In the genomic region with DNA sequence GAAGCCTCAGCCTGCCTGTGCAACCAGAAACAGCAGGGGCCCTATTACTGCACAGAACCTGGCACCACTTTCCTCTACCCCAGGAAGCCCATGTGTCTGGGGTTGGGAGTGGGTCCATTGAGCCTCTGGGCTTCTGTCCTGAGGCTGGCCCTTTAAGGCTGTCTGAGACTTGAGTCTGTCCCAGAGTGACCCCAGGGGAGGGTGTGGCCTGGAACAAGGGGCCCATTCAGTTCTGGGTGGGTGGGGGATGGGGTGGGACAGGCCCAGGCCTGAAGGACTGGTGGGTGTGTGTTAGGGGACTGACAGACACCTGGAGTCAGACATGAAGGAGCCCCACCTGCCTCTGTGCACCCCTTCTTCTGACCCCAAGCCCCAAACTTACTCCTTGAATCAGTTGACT, we compare ENCODE assay signal across 8 mouse cellular contexts. TPM values are rescaled to one million over a fixed set of nuclear protein-coding genes. Genes with fewer than 3 reads are reported as not detected.
DNase-seq lines count a peak whose midpoint lies in the region; ATAC-seq and TF ChIP-seq lines count a peak whose summit lies in the region.

No protein-coding gene starts in this region.

- no peaks in the 10 kb centered on the region for H3K27me3 ChIP-seq in neural tube, embryonic 11.5 days (ENCODE audit: control insufficient read depth, insufficient read depth, low read length)
- H3K27me3 ChIP-seq in heart, embryonic 10.5 days (ENCODE audit: insufficient read depth, poor library complexity, severe bottlenecking) = peaks cover 21% of the 10 kb centered on the region
- H3K27me3 ChIP-seq in limb, embryonic 10.5 days (ENCODE audit: low read depth, poor library complexity, severe bottlenecking) = no peaks in the 10 kb centered on the region; the same call in 1 of the 2 replicates

- no peaks in the 10 kb centered on the region for H3K9me3 ChIP-seq in neural tube, embryonic 11.5 days (ENCODE audit: control insufficient read depth, low read length)
- no peaks in the 10 kb centered on the region for H3K9me3 ChIP-seq in heart, embryonic 10.5 days
- no peaks in the 10 kb centered on the region for H3K9me3 ChIP-seq in limb, embryonic 10.5 days (replicated peaks)

- H3K36me3 ChIP-seq in neural tube, embryonic 11.5 days (ENCODE audit: control insufficient read depth, insufficient read depth, low read length) = no peaks in the 10 kb centered on the region
- peaks cover 1% of the 10 kb centered on the region; the same call in 1 of the 2 replicates for H3K36me3 ChIP-seq in heart, embryonic 10.5 days
- peaks cover 3% of the 10 kb centered on the region for H3K36me3 ChIP-seq in limb, embryonic 10.5 days

- TF ChIP-seq POLR2A in olfactory bulb, adult 2 months (IDR thresholded peaks at IDR 0.05; ENCODE audit: insufficient read depth, low read depth, low read length) = no peak

- DNase-seq in neural tube, embryonic 11.5 days (ENCODE audit: low spot score) = peak; percentile 72
- no peak for DNase-seq in neural tube, embryonic 10.5 days (ENCODE audit: extremely low spot score, low spot score)
- no peak for DNase-seq in heart, embryonic 10.5 days (ENCODE audit: low spot score)
- DNase-seq in limb, embryonic 10.5 days (ENCODE audit: low spot score) = peak; percentile 58
- no peak for DNase-seq in adrenal gland, postnatal 14 days
- DNase-seq in right cerebral cortex, postnatal 4 days = no peak
- DNase-seq in spleen, postnatal 36 days (ENCODE audit: low spot score in 2 of 2) = no peak

- TF ChIP-seq CTCF in olfactory bulb, adult 2 months (IDR thresholded peaks at IDR 0.05; ENCODE audit: insufficient read depth, low read depth, low read length) = no peak

- peaks cover 42% of the 10 kb centered on the region for H3K4me1 ChIP-seq in neural tube, embryonic 11.5 days (ENCODE audit: control insufficient read depth, insufficient read depth, low read length)
- H3K4me1 ChIP-seq in heart, embryonic 10.5 days = peaks cover 97% of the 10 kb centered on the region
- H3K4me1 ChIP-seq in limb, embryonic 10.5 days = peaks cover 99% of the 10 kb centered on the region
- peaks cover 96% of the 10 kb centered on the region for H3K4me1 ChIP-seq in olfactory bulb, adult 2 months (ENCODE audit: control insufficient read depth, insufficient read depth, low read length)

- H3K4me2 ChIP-seq in neural tube, embryonic 11.5 days (ENCODE audit: low read depth) = peak overlapping the region; percentile 5; the same call in 1 of the 2 replicates

- no peak for ATAC-seq in neural tube, embryonic 11.5 days (ENCODE audit: insufficient read depth, low FRiP score, low TSS enrichment)

- no peak overlapping the region for H3K9ac ChIP-seq in neural tube, embryonic 11.5 days (ENCODE audit: low read length)

- no peak overlapping the region for H3K4me3 ChIP-seq in neural tube, embryonic 11.5 days (ENCODE audit: low read depth, low read length)
- H3K4me3 ChIP-seq in heart, embryonic 10.5 days = no peak overlapping the region
- peak overlapping the region; percentile 34; the same call in 1 of the 2 replicates for H3K4me3 ChIP-seq in limb, embryonic 10.5 days
- H3K4me3 ChIP-seq in olfactory bulb, adult 2 months (ENCODE audit: insufficient read depth, low read depth, low read length) = no peak overlapping the region

- peak overlapping the region; percentile 23; the same call in 1 of the 2 replicates for H3K27ac ChIP-seq in neural tube, embryonic 11.5 days (ENCODE audit: low read depth, low read length)
- H3K27ac ChIP-seq in heart, embryonic 10.5 days = peak overlapping the region; percentile 86
- H3K27ac ChIP-seq in limb, embryonic 10.5 days = peak overlapping the region; percentile 89
- H3K27ac ChIP-seq in olfactory bulb, adult 2 months (ENCODE audit: insufficient read depth, low read depth, low read length) = peak overlapping the region; percentile 91

RNA-seq across cellular contexts. Expression of a gene that starts 21.8 kb away (rescaled TPM):
- polyA plus RNA-seq in neural tube, embryonic 11.5 days (2014; fragmentation: Nextera tagmentation; extraction: Ambion mirVana) = 1.9 and 3.5 TPM in 2 replicates
- 3.4 and 4.0 TPM in 2 replicates for polyA plus RNA-seq in heart, embryonic 10.5 days (2016; fragmentation: Nextera tagmentation; extraction: Ambion mirVana)
- 1.9 and 2.9 TPM in 2 replicates for polyA plus RNA-seq in limb, embryonic 10.5 days (2016; fragmentation: Nextera tagmentation; extraction: Ambion mirVana)
- not detected in 2 replicates for polyA plus RNA-seq in olfactory bulb, adult 2 months (2012; ENCODE audit: insufficient read depth, insufficient read length, low replicate concordance, missing spikeins)
- 0.94 and 1.9 TPM in 2 replicates for total RNA-seq in adrenal gland, postnatal 14 days (2021)

RNA-seq across cellular contexts. Expression of a gene that starts 25.9 kb away (rescaled TPM):
- polyA plus RNA-seq in neural tube, embryonic 11.5 days (2014; fragmentation: Nextera tagmentation; extraction: Ambion mirVana) = 0.97 and 1.3 TPM in 2 replicates
- 1.1 and 1.7 TPM in 2 replicates for polyA plus RNA-seq in heart, embryonic 10.5 days (2016; fragmentation: Nextera tagmentation; extraction: Ambion mirVana)
- polyA plus RNA-seq in limb, embryonic 10.5 days (2016; fragmentation: Nextera tagmentation; extraction: Ambion mirVana) = 1.4 and 1.5 TPM in 2 replicates
- not detected in 2 replicates for polyA plus RNA-seq in olfactory bulb, adult 2 months (2012; ENCODE audit: insufficient read depth, insufficient read length, low replicate concordance, missing spikeins)
- total RNA-seq in adrenal gland, postnatal 14 days (2021) = 0.64 and 2.1 TPM in 2 replicates

RNA-seq across cellular contexts. Expression of a gene that starts 30.4 kb away (rescaled TPM):
- 1.7 and 3.0 TPM in 2 replicates for polyA plus RNA-seq in neural tube, embryonic 11.5 days (2014; fragmentation: Nextera tagmentation; extraction: Ambion mirVana)
- polyA plus RNA-seq in heart, embryonic 10.5 days (2016; fragmentation: Nextera tagmentation; extraction: Ambion mirVana) = 2.2 and 3.1 TPM in 2 replicates
- 3.8 and 4.2 TPM in 2 replicates for polyA plus RNA-seq in limb, embryonic 10.5 days (2016; fragmentation: Nextera tagmentation; extraction: Ambion mirVana)
- polyA plus RNA-seq in olfactory bulb, adult 2 months (2012; ENCODE audit: insufficient read depth, insufficient read length, low replicate concordance, missing spikeins) = not detected in 2 replicates
- total RNA-seq in adrenal gland, postnatal 14 days (2021) = 0.48 and 1.6 TPM in 2 replicates

RNA-seq across cellular contexts. Expression of a gene that starts 30.5 kb away (rescaled TPM):
- polyA plus RNA-seq in neural tube, embryonic 11.5 days (2014; fragmentation: Nextera tagmentation; extraction: Ambion mirVana) = 64.1 and 76.1 TPM in 2 replicates
- polyA plus RNA-seq in heart, embryonic 10.5 days (2016; fragmentation: Nextera tagmentation; extraction: Ambion mirVana) = 100 and 105 TPM in 2 replicates
- 101 and 115 TPM in 2 replicates for polyA plus RNA-seq in limb, embryonic 10.5 days (2016; fragmentation: Nextera tagmentation; extraction: Ambion mirVana)
- polyA plus RNA-seq in olfactory bulb, adult 2 months (2012; ENCODE audit: insufficient read depth, insufficient read length, low replicate concordance, missing spikeins) = not detected in 2 replicates
- 52.6 and 55.6 TPM in 2 replicates for total RNA-seq in adrenal gland, postnatal 14 days (2021)

RNA-seq across cellular contexts. Expression of a gene that starts 36.4 kb away (rescaled TPM):
- 112 and 120 TPM in 2 replicates for polyA plus RNA-seq in neural tube, embryonic 11.5 days (2014; fragmentation: Nextera tagmentation; extraction: Ambion mirVana)
- polyA plus RNA-seq in heart, embryonic 10.5 days (2016; fragmentation: Nextera tagmentation; extraction: Ambion mirVana) = 105 and 117 TPM in 2 replicates
- 134 and 148 TPM in 2 replicates for polyA plus RNA-seq in limb, embryonic 10.5 days (2016; fragmentation: Nextera tagmentation; extraction: Ambion mirVana)
- polyA plus RNA-seq in olfactory bulb, adult 2 months (2012; ENCODE audit: insufficient read depth, insufficient read length, low replicate concordance, missing spikeins) = not detected in 2 replicates
- 40.5 and 43.3 TPM in 2 replicates for total RNA-seq in adrenal gland, postnatal 14 days (2021)

Comparison
In these comparisons a context has a peak if more than half of its experiments do, and no peak if none do; other contexts are left out.
1. DNase-seq: peak in neural tube, embryonic 11.5 days (single experiment) and limb, embryonic 10.5 days (single experiment); none in neural tube, embryonic 10.5 days (single experiment), heart, embryonic 10.5 days (single experiment), adrenal gland, postnatal 14 days (single experiment), right cerebral cortex, postnatal 4 days (single experiment) and spleen, postnatal 36 days (0 of 2).
2. H3K27ac ChIP-seq: peak in every context shown above with its lines; median percentile 91 in olfactory bulb, adult 2 months; 89 in limb, embryonic 10.5 days; 86 in heart, embryonic 10.5 days; 23 in neural tube, embryonic 11.5 days.